In genomic region chr19:32394825-32395224, GRCm38 (mm10) we compare ENCODE assay signal across 26 mouse cellular contexts. TPM values are rescaled to one million over a fixed set of nuclear protein-coding genes. Genes with fewer than 3 reads are reported as not detected.
A peak's percentile ranks its signal among the peaks of the same experiment; 100 is the strongest.
DNase-seq lines count a peak whose midpoint lies in the region; ATAC-seq and TF ChIP-seq lines count a peak whose summit lies in the region.
"Had no signal": no experiment of that assay in that cellular context is flagged by ENCODE, and none has a peak within 500 bp of the region (broad histone marks: within the 10 kb centered on the region; RNA-seq: fewer than 3 reads in every experiment).

No protein-coding gene starts in this region.

- peaks cover 8% of the 10 kb centered on the region; the same call in 1 of the 2 replicates for H3K36me3 ChIP-seq in heart, embryonic 10.5 days
- no peaks in the 10 kb centered on the region for H3K36me3 ChIP-seq in heart, adult 2 months (ENCODE audit: control insufficient read depth, insufficient read depth, low read length)
- H3K36me3 ChIP-seq: embryonic facial prominence, embryonic 12.5 days; forebrain, embryonic 15.5 days had no signal

- TF ChIP-seq POLR2A in heart, adult 2 months (IDR thresholded peaks at IDR 0.05; ENCODE audit: insufficient read depth, low read depth, low read length) = no peak

- peak; percentile 74; the same call in 1 of the 2 replicates for ATAC-seq in frontal cortex, adult (ENCODE audit: low TSS enrichment)
- ATAC-seq: activated CD4-positive, CD25-positive, alpha-beta regulatory T cell, adult 4 months; CD4-positive, CD25-positive, alpha-beta regulatory T cell, adult 4 months; forebrain, embryonic 13.5 days; forebrain, embryonic 15.5 days; forebrain, postnatal 0 days; Patski had no signal

- 88% methylated on average over 13 of the region's 13 CpGs for WGBS in heart, embryonic 10.5 days
- 85% methylated on average over 13 of the region's 13 CpGs for WGBS in heart, adult 2 months

- no peak for DNase-seq in frontal cortex, postnatal 14 days (ENCODE audit: low spot score in 2 of 2)
- peak; percentile 27 for DNase-seq in heart, embryonic 10.5 days (ENCODE audit: low spot score)
- DNase-seq in heart, adult 2 months = no peak
- peak; percentile 32 for DNase-seq in R1 (ENCODE audit: low read depth, low spot score)
- peak; percentile 52 for DNase-seq in brain, adult 2 months (ENCODE audit: low read depth, low spot score)
- no peak for DNase-seq in gastrocnemius, postnatal 14 days
- DNase-seq: adrenal gland, adult 8-10 months; adrenal gland, postnatal 14 days; adrenal gland, postnatal 36 days; B cell, adult 2 months; cerebellum, adult 11 months; cerebellum, adult 18-20 months; cerebellum, adult 9-10 months; cerebellum, postnatal 10 days; cerebellum, postnatal 25 days; forebrain, postnatal 0 days had no signal

- H3K9me3 ChIP-seq in heart, embryonic 10.5 days = no peaks in the 10 kb centered on the region
- H3K9me3 ChIP-seq: embryonic facial prominence, embryonic 12.5 days; forebrain, embryonic 15.5 days; G1E had no signal

- no peak for TF ChIP-seq EP300 in heart, adult 2 months (IDR thresholded peaks at IDR 0.05; ENCODE audit: insufficient read depth, low read depth, low read length)

- no peaks in the 10 kb centered on the region for H3K79me2 ChIP-seq in heart, adult 2 months (replicated peaks; ENCODE audit: control insufficient read depth, insufficient read depth, low read length)

- H3K27ac ChIP-seq in heart, embryonic 10.5 days = no peak overlapping the region
- H3K27ac ChIP-seq in heart, adult 2 months = no peak overlapping the region
- H3K27ac ChIP-seq: embryonic facial prominence, embryonic 10.5 days; embryonic facial prominence, embryonic 12.5 days; forebrain, embryonic 13.5 days; forebrain, embryonic 15.5 days had no signal

- TF ChIP-seq CTCF in heart, adult 2 months (IDR thresholded peaks at IDR 0.05) = no peak

- peaks cover 6% of the 10 kb centered on the region for H3K4me1 ChIP-seq in heart, embryonic 10.5 days
- H3K4me1 ChIP-seq in heart, adult 2 months (ENCODE audit: control insufficient read depth, insufficient read depth, low read length) = peaks cover under 1% of the 10 kb centered on the region; the same call in 1 of the 2 replicates
- H3K4me1 ChIP-seq: forebrain, embryonic 13.5 days had no signal

- H3K4me3 ChIP-seq in heart, embryonic 10.5 days = no peak overlapping the region
- no peak overlapping the region for H3K4me3 ChIP-seq in heart, adult 2 months
- H3K4me3 ChIP-seq: embryonic facial prominence, embryonic 10.5 days; embryonic facial prominence, embryonic 12.5 days; forebrain, embryonic 13.5 days; forebrain, embryonic 15.5 days had no signal

- intact Hi-C loops in heart, adult 2 months (cut with DNase I) = loop anchor here (5.0 kb wide), 2 partner anchors 57 to 997 kb away; partner anchors contain the start of gene Rnls
- intact Hi-C loops in gastrocnemius, postnatal 14 days (cut with DNase I; ENCODE audit: low total_unique reads) = no loop called here

- no peak overlapping the region for H3K9ac ChIP-seq in heart, adult 2 months (ENCODE audit: low read depth, low read length)
- H3K9ac ChIP-seq: embryonic facial prominence, embryonic 12.5 days; forebrain, embryonic 13.5 days; forebrain, embryonic 15.5 days; forebrain, postnatal 0 days had no signal

- H3K27me3 ChIP-seq in heart, embryonic 10.5 days (ENCODE audit: insufficient read depth, poor library complexity, severe bottlenecking) = no peaks in the 10 kb centered on the region
- H3K27me3 ChIP-seq in heart, adult 2 months (ENCODE audit: control insufficient read depth, insufficient read depth, low read length) = no peaks in the 10 kb centered on the region; the same call in 1 of the 2 replicates
- H3K27me3 ChIP-seq: CH12.LX; embryonic facial prominence, embryonic 12.5 days; forebrain, embryonic 13.5 days; forebrain, embryonic 15.5 days; Patski had no signal

RNA-seq across cellular contexts. Expression of gene Sgms1, which starts 5.3 kb away (rescaled TPM):
- polyA plus RNA-seq in heart, embryonic 10.5 days (2016; fragmentation: Nextera tagmentation; extraction: Ambion mirVana) = 41.5 and 45.9 TPM in 2 replicates
- total RNA-seq in heart, adult 2 months (2021) = 10 to 100 TPM; 60.5 to 62.1 TPM
- 27.0 and 42.5 TPM in 2 replicates for polyA plus RNA-seq in heart, adult 2 months (2012; rRNA removed)
- total RNA-seq in gastrocnemius, postnatal 14 days (2021) = 10 to 100 TPM; 35.2 to 55.0 TPM

Comparison
In these comparisons a context has a peak if more than half of its experiments do, and no peak if none do; other contexts are left out.
1. DNase-seq: peak in heart, embryonic 10.5 days (single experiment), R1 (single experiment) and brain, adult 2 months (single experiment); none in frontal cortex, postnatal 14 days (0 of 2), heart, adult 2 months (0 of 2) and gastrocnemius, postnatal 14 days (single experiment).